Mouse (Mus musculus) cerebellum, adult 9-11 months (tissue): ENCODE measurements around the gene Scap.
A peak's percentile ranks its signal among the peaks of the same experiment; 100 is the strongest.
"Not testable (repeated sequence)": the region's sequence is repeated elsewhere in the genome, so short reads cannot be mapped to it uniquely, and the experiment has no call there.

Experiments used
- DNase-seq: peaks from one replicate; pipeline ENCODE4 v3.0.0; 2022

Scap gene

DNA sequence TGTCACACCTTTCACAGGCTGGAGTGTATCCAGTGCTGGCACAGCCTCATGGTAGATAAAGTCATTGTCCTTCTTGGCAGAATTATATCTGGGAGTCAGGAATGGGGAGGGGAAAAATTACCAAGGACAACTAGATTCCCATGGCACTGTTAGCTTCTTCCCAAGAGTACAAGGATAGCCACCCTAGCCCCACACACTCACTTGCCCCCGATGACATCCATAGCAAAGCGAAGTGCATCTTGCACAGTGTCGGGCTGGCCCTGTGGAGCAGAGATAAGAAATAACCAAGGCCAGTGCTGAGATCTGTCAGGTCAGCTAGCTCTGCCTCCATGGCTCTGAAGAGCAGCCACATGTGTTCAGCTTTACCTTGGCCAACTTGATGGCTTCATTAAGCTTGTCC lies 57.8 kb downstream of the Scap start:
- no peak for DNase-seq

DNA sequence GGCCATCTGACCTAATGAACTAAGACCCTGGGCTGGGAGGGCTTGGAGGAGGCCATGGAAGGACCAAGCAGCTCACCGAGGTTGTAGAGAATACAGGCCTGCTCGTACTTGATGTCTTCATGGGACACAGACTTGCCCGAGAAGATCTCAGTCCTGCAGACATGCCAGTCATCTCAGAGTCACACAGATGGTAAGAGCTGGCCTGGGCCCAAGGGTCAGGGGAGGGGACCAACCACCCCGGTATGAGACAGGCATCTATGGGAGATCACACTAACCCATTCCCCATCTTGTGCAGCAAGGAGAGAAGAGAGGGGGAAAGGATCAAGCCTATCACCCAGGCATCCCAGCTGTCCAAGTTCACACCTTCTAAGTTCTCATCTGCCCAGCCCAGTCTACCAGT lies 60.2 kb downstream of the Scap start:
- no peak for DNase-seq

GRCm38 (mm10) chr9:110400650-110401049 lies 67.6 kb downstream of the Scap start:
- DNase-seq, result no peak

DNA sequence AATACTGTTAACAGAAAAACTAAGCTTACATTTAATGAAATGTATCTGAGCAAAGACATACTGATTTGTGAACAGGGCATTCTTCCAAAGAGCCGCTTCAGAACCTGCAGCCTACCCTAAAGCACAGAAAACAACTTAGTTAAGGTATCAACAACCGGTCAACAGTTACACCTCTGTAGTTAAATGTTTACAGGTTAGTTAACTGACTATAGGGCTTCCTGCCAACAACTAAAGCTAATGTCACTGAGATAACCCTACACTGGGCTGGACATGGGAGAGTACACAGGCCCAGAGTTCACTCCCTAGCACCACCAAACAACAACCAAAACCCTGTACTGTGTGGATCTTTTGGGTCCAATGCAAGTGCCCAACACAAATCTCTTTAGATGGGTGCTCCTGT lies 69.6 kb downstream of the Scap start:
- DNase-seq, result no peak

- not testable (repeated sequence) for DNase-seq
These were observed 70.2 kb downstream of the Scap start for GRCm38 (mm10) chr9:110403240-110403639.

GRCm38 (mm10) chr9:110407311-110408098 lies 74.4 kb downstream of the Scap start:
- DNase-seq, result no peak

- DNase-seq, result peak; percentile 95
These were observed 75.1 kb downstream of the Scap start, which contains the start of gene Ptpn23 for GRCm38 (mm10) chr9:110408099-110408773. Gene Ptpn23 (minus strand): TSS chr9:110408213.

DNA sequence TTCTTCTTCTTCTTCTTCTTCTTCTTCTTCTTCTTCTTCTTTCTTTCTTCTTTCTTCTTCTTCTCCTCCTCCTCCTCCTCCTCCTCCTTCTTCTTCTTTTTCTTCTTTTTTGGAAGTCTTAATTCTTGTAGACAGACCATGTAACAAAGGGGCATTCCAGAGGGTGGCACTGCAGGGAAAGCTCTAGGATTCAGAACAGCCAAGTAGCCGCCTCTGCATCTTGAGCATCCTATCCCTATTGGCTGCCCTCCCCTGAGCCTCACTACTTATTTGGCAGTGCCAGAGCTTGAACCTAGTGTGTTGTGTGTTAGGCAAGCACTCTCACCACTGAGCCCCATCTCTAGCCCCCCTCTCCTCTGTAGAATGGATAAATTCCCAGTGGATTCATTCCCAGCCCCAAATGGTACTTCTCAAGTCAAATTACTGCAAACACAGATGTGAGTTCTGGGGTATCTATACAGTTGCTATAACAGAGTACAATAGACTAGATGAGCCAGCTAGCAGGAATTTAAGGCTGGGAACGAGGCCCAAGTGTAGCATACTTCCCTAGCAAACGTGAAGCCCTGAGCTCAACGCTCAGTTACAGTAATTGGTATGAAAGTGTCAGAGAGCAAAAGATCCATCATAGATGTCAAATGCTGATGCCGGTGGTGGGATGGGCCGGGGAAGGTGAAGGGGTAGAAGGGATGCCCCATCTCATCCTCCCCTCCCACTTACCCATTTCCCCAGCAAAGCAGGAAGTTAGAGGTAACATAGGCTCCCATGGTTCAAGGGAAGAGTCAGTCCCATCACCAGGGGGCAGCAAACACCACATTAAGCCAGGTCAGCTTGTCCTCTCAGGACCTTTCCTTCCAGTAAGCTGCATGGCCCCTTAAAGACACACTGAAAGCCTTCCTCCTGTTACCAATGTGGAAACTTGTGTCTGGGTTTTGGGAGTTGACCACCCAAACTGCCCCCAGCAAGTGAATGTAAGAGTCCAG lies 78.1 kb downstream of the Scap start:
- peak; percentile 61 for DNase-seq

- DNase-seq, result no peak
These were observed 79.8 kb downstream of the Scap start for GRCm38 (mm10) chr9:110412926-110413325.

DNA sequence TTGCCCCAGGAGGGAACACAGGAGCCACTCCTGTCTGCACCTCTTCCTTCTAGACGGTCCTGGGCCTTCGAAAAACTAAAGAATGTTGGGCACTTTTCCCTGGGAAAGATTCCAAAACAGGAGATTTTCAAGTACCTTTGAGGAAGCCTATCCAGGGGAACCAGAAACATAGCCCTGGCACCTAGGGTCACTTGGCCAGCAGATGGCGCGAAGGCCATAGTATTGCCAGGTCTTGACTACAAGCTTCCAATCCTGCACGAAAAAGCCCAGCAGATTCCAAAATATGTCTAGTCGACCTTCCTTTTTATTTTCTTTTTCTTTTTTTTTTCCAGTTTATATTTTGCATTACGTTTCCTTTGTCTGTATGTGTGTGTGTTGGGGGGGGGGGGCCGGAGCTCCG lies 80.7 kb downstream of the Scap start:
- DNase-seq, result no peak

DNA sequence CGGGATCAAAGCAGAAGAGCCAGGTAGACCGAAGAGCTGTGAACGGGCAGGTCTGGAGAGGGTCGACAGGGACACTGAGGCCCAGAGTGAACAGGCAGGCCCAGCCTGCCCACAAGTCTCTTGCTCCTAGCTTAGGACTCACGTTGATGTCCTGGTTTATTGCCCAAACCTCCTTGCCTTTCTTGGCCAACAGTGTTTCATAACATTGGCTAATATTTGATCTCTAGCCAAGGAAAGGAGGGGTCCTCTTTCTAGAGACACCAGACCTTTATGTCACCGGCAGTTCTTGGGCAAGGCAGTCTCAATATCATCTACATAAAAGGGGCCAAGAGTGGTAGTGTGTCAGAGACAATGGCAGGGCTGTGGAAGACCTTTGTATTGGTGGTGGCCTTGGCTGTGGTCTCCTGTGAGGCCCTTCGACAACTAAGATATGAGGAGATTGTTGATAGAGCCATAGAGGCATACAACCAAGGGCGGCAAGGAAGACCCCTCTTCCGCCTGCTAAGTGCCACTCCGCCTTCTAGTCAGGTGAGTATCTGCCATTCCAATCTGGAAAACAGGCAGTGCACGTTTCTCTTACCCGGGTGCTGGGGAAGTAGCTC lies 86.5 kb downstream of the Scap start, which contains the start of gene Ngp:
Gene Ngp (plus strand): TSS at position 237 of the 602 bp plus-strand sequence.
- DNase-seq, result no peak

- DNase-seq, result no peak
These were observed 98.2 kb downstream of the Scap start for GRCm38 (mm10) chr9:110431241-110431640.

GRCm38 (mm10) chr9:110433045-110433444 lies 100.0 kb downstream of the Scap start:
- DNase-seq, result no peak
